Mouse (Mus musculus) adrenal gland, postnatal 10 days (tissue): ENCODE measurements around the gene Adam17. TPM values are rescaled to one million over a fixed set of nuclear protein-coding genes. Genes with fewer than 3 reads are reported as not detected.
"Not testable (repeated sequence)": the region's sequence is repeated elsewhere in the genome, so short reads cannot be mapped to it uniquely, and the experiment has no call there.

Experiments used
- DNase-seq: peaks from one replicate; pipeline ENCODE4 v3.0.0; 2021; ENCODE audit warnings: mixed read lengths
- long read RNA-seq, 2 experiments: library from polyadenylated mRNA; stranded (forward); transcript quantifications; one replicate each; pipeline ENCODE4 v2.0.0; 2021
- total RNA-seq, 2 experiments: library from RNA; stranded (reverse); gene quantifications; 2 replicates each; pipeline ENCODE4 v1.2.3; 2021

The Adam17 gene
- total RNA-seq = 10 to 100 TPM; 48.0 to 53.1 TPM
- long read RNA-seq, experiment 1, full-length matches to known transcripts = 13 of 28 reads
- long read RNA-seq, experiment 1, partial matches to known transcripts = 12 of 28 reads
- long read RNA-seq, experiment 1, other reads (novel, unspliced or antisense) = 3 of 28 reads
- long read RNA-seq, experiment 2, full-length matches to known transcripts = 20 of 29 reads
- long read RNA-seq, experiment 2, partial matches to known transcripts = 5 of 29 reads
- long read RNA-seq, experiment 2, other reads (novel, unspliced or antisense) = 4 of 29 reads

GRCm38 (mm10) chr12:21373100-21373819 is at the start of gene Adam17:
TSS of gene Adam17 (minus strand) at chr12:21373632.
- peak; percentile 98 for DNase-seq

DNA sequence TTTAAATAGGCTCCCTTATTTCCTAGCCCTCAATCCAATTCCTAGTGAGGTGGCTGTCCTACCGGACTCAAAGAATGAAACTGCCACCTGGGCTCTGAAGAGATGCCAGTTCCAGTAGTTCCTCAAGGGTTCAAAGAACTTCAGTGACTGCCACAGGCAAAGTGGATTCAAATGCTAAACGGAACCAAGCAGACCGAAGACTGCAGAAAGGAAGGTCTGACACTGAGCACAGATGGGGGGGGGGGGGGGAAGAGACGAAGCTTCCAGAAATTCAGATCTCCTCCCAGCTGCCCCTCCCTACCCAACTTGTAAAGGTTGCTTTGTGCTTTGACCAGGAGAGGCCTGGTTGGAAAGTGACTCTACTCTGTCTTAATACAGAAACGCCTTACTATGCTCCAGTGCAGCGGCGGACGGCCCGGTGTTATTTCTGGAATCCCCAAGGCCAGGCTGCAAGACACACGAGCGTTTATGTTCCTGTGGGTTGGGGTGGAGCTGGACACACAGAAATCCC is 45.2 kb upstream of the Adam17 start:
- DNase-seq = peak; percentile 32

- no peak for DNase-seq
Measured at GRCm38 (mm10) chr12:21418083-21418482, 44.7 kb upstream of the Adam17 start.

- DNase-seq = peak; percentile 99
Measured at GRCm38 (mm10) chr12:21417100-21418070, 44.0 kb upstream of the Adam17 start, which contains the start of gene Ywhaq. TSS of gene Ywhaq (minus strand) at chr12:21417637.

DNA sequence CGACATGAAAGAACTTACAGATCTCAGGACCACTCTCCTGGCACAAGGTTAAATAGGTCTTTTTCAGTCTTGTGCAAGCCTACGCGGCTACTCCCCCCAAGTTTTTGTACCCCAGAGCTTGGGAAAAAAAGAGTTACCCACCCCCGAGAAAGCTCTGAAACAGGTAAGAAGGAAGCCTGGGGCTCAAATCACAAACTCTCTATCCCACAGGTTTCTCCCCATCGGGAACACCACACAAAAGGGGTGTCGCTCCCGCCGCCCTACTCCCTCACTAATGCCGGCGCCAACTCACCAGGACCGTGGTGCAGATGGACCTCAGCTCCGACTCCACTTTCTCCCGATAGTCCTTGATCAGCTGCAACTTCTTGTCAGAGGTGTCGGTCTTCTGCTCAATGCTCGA is 43.1 kb upstream of the Adam17 start:
- peak; percentile 25 for DNase-seq

DNA sequence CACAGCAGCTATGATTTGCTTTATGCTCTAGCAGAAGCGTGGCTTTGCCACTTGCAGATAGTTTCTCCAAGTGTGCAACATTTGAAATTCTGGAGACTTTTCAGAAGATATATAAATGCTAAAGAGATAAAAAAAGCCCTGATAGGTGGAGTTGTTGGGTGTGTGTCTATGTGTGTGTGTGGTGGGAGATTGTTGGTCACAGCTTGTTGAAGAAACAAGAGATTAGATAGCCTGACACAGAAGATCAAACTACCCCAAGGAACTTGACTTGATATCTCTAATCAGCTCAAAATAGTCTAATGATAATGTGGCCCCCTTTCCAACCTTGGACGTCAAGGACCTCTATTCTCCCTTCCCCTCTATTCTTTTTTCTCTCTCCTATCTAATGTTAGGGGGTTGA is 37.2 kb upstream of the Adam17 start:
- DNase-seq = no peak

DNA sequence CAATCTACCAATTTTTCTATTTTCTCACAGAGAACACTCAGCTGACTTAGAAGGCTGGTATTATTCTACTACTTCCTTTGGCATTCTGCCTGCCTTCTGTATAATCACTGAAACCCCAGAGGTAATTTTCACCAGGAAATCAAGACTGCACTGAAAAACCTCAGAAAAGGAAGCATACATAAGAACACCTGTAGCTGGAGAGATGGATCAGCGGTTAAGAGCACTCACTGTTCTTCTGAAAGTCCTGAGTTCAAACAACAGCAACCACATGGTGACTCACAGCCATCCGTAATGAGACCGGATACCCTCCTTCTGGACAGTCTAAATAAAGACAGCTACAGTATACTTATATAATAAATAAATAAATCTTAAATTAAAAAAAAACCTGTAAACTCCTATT is 36.2 kb upstream of the Adam17 start:
- DNase-seq = no peak

GRCm38 (mm10) chr12:21408789-21409367 is 35.4 kb upstream of the Adam17 start:
- no peak for DNase-seq

DNA sequence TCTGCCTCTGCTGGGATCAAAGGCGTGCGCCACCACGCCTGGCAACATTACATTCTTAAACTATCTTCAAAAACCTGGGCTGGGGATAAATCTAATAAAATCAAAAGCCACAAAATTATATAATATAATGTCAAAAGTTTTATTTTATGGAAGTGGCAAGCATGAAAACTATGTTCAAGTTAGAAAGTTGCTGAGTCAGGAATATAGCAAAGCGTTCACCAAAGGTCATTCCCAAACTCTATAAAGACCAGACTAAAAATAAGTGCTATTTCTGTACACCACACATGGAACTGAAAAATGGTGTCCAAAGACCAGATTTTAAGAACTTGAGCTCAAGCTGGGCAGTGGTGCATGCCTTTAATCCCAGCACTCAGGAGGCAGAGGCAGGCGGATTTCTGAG is 29.3 kb upstream of the Adam17 start:
- DNase-seq = no peak

- DNase-seq = no peak
Measured at GRCm38 (mm10) chr12:21386201-21386600, 12.8 kb upstream of the Adam17 start.

DNA sequence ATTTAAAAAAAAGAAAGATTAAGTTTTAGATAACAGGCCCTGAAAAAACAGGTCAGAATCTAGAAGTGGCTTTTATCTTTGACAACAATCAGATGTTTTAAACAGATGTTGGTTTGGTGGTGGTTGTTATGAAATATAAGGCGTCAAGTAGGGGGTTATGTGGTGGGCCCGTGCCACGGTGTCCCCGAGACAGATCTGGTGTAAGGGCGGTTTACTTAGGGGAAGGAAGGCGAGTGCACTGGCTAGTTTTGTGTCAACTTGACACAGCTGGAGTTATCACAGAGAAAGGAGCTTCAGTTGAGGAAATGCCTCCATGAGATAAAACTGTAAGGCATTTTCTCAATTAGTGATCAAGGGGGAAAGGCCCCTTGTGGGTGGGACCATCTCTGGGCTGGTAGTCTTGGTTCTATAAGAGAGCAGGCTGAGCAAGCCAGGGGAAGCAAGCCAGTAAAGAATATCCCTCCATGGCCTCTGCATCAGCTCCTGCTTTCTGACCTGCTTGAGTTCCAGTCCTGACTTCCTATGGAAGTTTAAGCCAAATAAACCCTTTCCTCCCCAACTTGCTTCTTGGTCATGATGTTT is 5.4 kb upstream of the Adam17 start:
- not testable (repeated sequence) for DNase-seq

- no peak for DNase-seq
Measured at GRCm38 (mm10) chr12:21375376-21376157, 2.1 kb upstream of the Adam17 start.

- DNase-seq = no peak
Measured at GRCm38 (mm10) chr12:21373820-21374475, 516 bp upstream of the Adam17 start.

DNA sequence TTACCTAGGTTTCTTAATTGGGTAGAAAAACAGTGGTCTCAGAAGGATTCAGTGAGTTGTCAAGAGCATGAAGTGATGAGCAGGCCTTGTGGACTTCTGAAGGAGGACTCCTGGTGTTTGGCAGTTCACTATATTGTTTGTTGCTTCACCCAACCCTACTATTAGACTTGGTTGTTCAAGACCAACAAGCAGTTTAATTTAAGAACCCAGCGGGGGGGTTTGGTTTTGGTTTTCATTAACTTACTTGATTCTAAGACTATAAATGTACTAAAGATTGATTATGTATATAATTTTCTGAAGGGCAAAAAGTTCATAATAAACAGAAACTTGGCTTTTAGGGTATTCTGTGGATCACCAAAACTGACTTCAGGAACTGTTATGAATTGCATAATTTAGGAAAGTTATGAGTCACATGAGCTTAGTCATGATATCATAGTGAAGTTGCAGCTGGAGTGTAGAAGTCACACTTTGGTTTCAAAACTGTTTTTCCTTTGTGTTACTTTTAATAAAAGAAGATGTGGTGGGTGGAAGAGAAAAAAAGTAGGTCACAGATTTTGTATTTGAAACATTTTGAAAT is 3.3 kb downstream of the Adam17 start:
- no peak for DNase-seq

- no peak for DNase-seq
Measured at GRCm38 (mm10) chr12:21369087-21369410, 4.4 kb downstream of the Adam17 start.

GRCm38 (mm10) chr12:21368376-21369086 is 4.9 kb downstream of the Adam17 start:
- DNase-seq = peak; percentile 40

DNA sequence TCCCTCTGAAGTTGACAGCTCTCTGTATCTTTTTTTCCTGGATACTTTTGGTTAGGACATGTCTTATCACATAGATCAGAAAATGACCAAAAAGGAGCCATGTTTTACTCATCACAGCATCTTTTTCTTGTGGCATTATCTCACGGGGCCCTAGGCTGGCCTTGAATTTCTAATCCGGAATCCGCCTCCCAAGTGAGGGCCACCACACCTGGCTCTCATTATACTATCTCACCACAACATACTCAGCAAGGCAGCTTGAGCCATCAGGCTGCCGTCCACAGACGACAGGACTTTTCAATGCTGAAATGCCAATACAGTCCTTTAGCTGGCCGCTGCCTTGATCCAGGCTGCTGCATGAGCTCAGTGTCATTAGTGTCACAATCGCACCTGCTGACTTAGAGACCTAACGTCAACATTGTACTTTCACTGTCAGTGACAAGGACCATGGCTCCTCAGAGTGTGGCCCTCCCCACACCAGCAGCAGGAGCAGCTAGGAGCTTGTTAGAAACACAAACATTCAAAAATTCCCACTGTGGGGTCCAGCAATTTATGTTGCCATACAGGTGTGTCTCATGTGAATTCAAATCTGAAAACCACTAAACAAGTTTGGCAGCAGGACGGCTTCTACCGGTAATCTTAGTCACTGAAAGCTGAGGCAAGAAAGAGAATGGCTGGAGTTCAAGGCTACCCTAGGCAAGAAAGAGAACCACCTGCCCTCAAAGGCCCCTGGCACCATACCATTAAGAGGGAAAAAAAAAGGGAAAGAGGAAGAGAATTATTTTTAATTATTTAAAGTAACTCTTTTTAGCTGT is 8.6 kb downstream of the Adam17 start:
- no peak for DNase-seq

DNA sequence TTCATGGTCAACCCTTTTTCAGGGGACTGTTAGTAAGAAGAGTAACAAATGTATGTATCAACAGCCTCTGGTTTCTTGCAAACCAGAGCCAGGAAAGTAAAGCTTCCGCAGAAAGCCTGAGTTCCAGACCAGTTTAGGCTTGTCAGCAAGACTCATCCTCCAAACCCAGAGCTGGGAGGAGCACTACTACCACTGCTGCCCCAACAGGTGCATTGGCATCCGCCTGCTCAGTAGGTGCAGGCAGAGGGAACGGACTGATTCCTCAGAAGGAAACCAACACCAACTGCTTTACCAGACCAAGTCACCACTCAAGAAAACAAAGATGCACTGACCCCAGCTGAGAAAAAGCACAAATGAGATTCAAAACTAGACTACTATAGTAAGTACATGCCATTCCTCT is 10.2 kb downstream of the Adam17 start:
- no peak for DNase-seq
